Mouse (Mus musculus) neural tube, embryonic 12.5 days (tissue): ENCODE results near the gene Olfr718-ps1. TPM values are rescaled to one million over a fixed set of nuclear protein-coding genes. Genes with fewer than 3 reads are reported as not detected.
A peak's percentile ranks its signal among the peaks of the same experiment; 100 is the strongest.
"Not testable (repeated sequence)": the region's sequence is repeated elsewhere in the genome, so short reads cannot be mapped to it uniquely, and the experiment has no call there.

Experiments used
- ATAC-seq: fragments of 200-750 bp; cut with Nextera tagmentation; 2 replicates; pipeline ENCODE4 v1.8.0; 2017; ENCODE audit warnings: low read depth, mild to moderate bottlenecking, moderate TSS enrichment, moderate library complexity; ENCODE audit not compliant: low FRiP score
- H3K27ac ChIP-seq: fragments of 300-500 bp; sonication (generic); 2 replicates; pipeline ENCODE4 v1.5.1; 2016
- H3K27me3 ChIP-seq: fragments of 300-500 bp; sonication (generic); replicated peaks from 2 replicates; pipeline ENCODE4 v1.6.1; 2016; ENCODE audit warnings: mild to moderate bottlenecking
- H3K36me3 ChIP-seq: fragments of 300-500 bp; sonication (generic); 2 replicates; pipeline ENCODE4 v1.6.1; 2016; ENCODE audit warnings: mild to moderate bottlenecking
- H3K4me1 ChIP-seq: fragments of 300-500 bp; sonication (generic); 2 replicates; pipeline ENCODE4 v1.6.1; 2016
- H3K4me2 ChIP-seq: fragments of 300-500 bp; sonication (generic); replicated peaks from 2 replicates; pipeline ENCODE4 v1.6.1; 2016; ENCODE audit warnings: mild to moderate bottlenecking
- H3K4me3 ChIP-seq: fragments of 300-500 bp; sonication (generic); 2 replicates; pipeline ENCODE4 v1.5.1; 2016
- H3K9ac ChIP-seq: fragments of 300-500 bp; sonication (generic); 2 replicates; pipeline ENCODE4 v1.6.1; 2016; ENCODE audit warnings: mild to moderate bottlenecking
- H3K9me3 ChIP-seq: fragments of 300-500 bp; sonication (generic); 2 replicates; pipeline ENCODE4 v1.6.1; 2016; ENCODE audit warnings: mild to moderate bottlenecking
- WGBS: fragments of 180-500 bp; shearing (Covaris S2); methylation state at CpG from one replicate; pipeline ENCODE4 v1.1.7; 2016; 5-methylcytosine and 5-hydroxymethylcytosine counted together
- polyA plus RNA-seq: library from polyadenylated mRNA; unstranded; fragments of >200 nt; fragmentation: Nextera tagmentation; extraction: Ambion mirVana; gene quantifications from 2 replicates; pipeline ENCODE4 v1.2.1, GENCODE M21; 2016

Olfr718-ps1 gene
- not detected in 2 replicates for polyA plus RNA-seq

DNA sequence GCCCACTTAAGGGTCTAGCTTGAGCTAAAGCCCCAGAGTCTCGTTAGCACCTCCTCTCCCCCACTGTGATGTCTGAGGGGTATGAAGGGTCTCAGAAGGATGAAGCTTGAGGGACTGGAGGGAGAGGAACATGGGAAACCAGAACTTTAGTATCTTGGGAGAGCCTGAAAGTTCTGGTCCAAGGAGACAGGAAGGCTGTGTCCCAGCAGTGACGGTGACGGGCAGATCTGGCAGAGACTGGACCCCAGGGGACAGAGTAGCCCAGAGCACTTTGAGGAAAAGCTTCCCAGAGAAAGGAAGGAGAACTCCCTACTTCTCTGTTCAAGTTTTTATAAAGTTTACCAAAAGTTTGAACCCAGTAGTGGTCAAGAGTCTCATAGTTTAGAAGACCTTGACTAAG lies at the start of gene Olfr718-ps1:
Gene Olfr718-ps1 (minus strand): TSS at position 101 of the 400 bp plus-strand sequence.
- Histone ChIP-seq H3K9ac (no peak within 1 kb of the TSS), H3K4me2 (no peak within 1 kb of the TSS), H3K36me3 (no peaks in the 10 kb centered on the region), H3K27ac (no peak within 1 kb of the TSS), H3K4me3 (no peak within 1 kb of the TSS), H3K9me3 (peaks cover 10% of the 10 kb centered on the region), H3K4me1 (no peaks in the 10 kb centered on the region), H3K27me3 (no peaks in the 10 kb centered on the region)
- 72% methylated on average over 3 of the region's 3 CpGs for WGBS
- ATAC-seq: no peak

DNA sequence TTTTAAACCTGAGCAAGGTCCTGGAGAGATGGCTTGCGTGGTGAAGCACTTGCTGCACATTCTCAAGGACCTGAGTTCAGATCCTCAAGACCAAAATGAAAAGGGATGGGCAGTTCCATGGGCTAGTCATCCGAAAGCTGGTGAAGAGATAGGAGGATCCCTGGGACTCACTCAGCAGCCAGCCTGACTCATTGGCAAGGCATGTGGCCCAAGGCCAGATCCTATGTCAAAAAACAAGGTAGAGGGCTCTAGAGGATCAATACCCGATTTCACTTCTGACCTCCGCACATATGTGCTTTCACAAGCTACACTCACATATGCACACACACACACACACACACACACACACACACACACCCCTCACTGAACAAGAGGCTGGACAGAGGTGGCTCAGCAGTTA lies 49.1 kb upstream of the Olfr718-ps1 start:
- H3K27ac ChIP-seq: no peak overlapping the region
- no peak overlapping the region for H3K4me3 ChIP-seq
- 91% methylated on average over 4 of the region's 4 CpGs for WGBS
- no peak overlapping the region for H3K4me2 ChIP-seq
- ATAC-seq: no peak
- no peak overlapping the region for H3K9ac ChIP-seq
- H3K27me3 ChIP-seq: no peaks in the 10 kb centered on the region
- no peaks in the 10 kb centered on the region for H3K4me1 ChIP-seq
- H3K36me3 ChIP-seq: no peaks in the 10 kb centered on the region
- H3K9me3 ChIP-seq: no peaks in the 10 kb centered on the region

DNA sequence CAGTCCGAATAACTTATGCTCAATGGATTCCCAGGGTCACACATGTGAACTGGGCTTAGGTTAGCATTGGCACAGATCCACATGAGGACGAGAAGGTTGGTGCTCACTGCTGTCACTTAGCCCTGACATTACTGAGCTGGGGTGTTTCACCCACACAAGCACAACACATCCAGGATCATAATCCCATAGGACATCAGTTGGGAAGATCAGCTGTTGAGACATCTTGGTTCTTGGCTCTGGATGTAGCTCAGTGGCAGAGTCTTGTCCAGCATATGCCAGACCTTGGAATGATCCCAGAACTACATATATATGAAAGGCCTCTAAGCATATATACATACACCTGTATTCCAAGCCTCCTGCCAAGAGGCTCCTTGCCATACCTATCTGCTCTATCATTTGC lies 47.8 kb upstream of the Olfr718-ps1 start:
- no peak overlapping the region for H3K4me2 ChIP-seq
- H3K36me3 ChIP-seq: no peaks in the 10 kb centered on the region
- H3K4me3 ChIP-seq: no peak overlapping the region
- H3K27me3 ChIP-seq: no peaks in the 10 kb centered on the region
- no peak for ATAC-seq
- 87% methylated on average over 2 of the region's 2 CpGs for WGBS
- H3K4me1 ChIP-seq: no peaks in the 10 kb centered on the region
- H3K9ac ChIP-seq: no peak overlapping the region
- H3K27ac ChIP-seq: no peak overlapping the region
- no peaks in the 10 kb centered on the region for H3K9me3 ChIP-seq

DNA sequence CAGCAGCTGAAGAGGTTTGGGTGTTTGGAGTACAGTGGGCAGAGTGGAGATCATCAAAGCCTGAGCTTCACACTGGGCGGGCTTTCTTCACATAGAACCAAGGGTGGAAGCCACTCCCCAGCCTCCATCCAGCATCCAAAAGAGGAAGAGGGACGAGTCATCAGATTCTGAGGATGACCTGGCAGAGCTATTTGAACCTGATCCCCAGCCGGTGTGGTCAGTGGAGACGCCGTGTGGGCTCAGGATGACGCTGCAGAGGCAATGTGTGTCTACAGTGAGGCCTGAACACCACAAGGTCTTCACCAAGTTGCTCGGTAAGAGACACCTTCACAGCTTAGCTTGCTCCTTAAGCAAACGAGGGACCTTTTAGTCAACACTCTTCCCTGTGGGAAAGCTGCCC lies 47.4 kb upstream of the Olfr718-ps1 start:
- 72% methylated on average over 8 of the region's 8 CpGs for WGBS
- not testable (repeated sequence) for H3K9ac ChIP-seq, H3K27me3 ChIP-seq, H3K4me3 ChIP-seq, H3K27ac ChIP-seq, H3K9me3 ChIP-seq, H3K4me1 ChIP-seq, H3K36me3 ChIP-seq, H3K4me2 ChIP-seq, ATAC-seq

DNA sequence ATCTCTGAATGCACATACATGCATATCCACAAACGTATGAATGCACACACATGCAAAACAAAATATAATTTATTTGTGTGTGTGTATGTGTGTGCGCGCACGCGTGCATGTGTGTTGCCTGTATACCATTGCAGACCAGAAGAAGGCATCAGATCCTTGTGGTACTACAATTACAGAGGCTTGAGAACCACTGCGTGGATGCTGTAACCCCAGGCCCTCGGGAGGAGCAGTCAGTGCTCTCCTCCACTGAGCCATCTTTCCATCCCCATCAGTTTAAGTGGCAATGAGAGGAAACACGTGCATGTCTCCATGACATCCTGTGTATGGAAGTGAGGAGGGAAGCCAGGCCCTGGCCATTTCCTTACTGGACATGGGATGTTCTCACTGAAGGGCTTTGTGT lies 45.4 kb upstream of the Olfr718-ps1 start:
- Histone ChIP-seq H3K27me3 (no peaks in the 10 kb centered on the region), H3K4me3 (no peak overlapping the region), H3K9me3 (no peaks in the 10 kb centered on the region), H3K36me3 (no peaks in the 10 kb centered on the region), H3K4me1 (no peaks in the 10 kb centered on the region), H3K4me2 (no peak overlapping the region), H3K9ac (no peak overlapping the region), H3K27ac (no peak overlapping the region)
- WGBS: 90% methylated on average over 8 of the region's 8 CpGs
- no peak for ATAC-seq

DNA sequence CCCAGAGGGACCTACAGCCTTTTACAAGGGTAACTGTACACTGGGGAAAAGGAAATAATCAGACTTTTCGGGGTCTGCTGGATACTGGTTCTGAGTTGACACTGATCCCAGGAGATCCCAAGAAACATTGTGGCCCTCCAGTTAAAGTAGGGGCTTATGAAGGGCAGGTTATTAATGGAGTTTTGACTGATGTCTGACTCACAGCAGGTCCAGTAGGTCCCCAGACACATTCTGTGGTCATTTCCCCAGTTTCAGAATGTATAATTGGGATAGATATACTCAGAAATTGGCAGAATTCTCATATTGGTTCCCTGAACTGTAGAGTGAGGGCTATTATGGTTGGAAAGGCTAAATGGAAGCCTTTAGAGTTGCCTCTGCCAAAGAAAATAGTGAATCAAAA lies 40.6 kb upstream of the Olfr718-ps1 start:
- H3K4me1 ChIP-seq, ATAC-seq, H3K9me3 ChIP-seq, H3K4me3 ChIP-seq, H3K36me3 ChIP-seq, H3K9ac ChIP-seq, H3K27ac ChIP-seq, H3K27me3 ChIP-seq, H3K4me2 ChIP-seq: not testable (repeated sequence)
- WGBS: 95% methylated on average over 1 of the region's 1 CpGs

DNA sequence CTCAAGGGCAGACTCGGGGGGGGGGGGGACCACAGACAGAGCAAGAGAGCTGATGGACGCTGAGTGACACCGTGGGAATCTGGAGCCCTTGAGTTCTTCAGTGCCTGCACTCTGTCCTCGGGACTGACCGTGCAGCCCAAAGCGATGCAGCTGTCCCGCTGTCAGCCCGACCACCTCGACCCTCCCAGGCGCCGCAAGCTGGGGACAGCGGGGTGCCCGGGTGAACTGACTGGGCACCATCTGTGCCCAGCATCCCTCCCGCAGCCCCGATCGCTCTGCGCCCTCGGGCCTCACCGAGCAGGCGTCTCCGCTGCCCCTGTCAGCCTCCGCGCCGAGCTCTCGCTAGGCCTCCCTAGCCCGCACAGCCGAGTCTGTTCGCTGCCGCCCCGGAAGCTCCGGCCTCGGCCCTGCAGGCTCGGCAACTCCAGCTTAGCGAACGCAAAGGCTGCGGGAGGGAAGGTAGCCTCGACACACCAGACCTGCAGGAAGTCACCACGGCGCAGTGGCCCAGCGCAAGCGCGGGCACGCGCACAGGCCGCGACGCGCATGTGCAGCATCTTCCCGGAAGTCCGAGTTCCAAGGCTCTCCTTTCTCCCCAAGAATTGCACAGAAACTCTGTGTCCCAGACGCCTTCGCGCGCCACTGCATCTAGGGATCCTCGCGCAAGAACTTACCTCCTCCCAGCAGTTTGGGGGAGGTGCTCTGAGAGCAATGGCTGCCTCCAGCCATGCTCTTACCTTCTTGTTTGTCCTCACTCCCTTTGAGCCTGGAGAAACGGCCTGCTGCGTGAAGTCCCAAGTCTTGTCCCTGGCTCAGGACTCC lies 33.1 kb upstream of the Olfr718-ps1 start, which contains the start of the genes Rbak and Spdye4b:
Gene Rbak (minus strand): TSS at position 521 of the 822 bp plus-strand sequence.
Gene Spdye4b (plus strand): TSS at position 763 of the 822 bp plus-strand sequence.
- H3K9me3 ChIP-seq: peaks cover 5% of the 10 kb centered on the region; the same call in 1 of the 2 replicates
- H3K4me3 ChIP-seq: peak within 1 kb of the TSS; percentile 78
- peaks cover 31% of the 10 kb centered on the region for H3K36me3 ChIP-seq
- peak; percentile 95 for ATAC-seq
- H3K9ac ChIP-seq: peak within 1 kb of the TSS; percentile 89
- peaks cover 10% of the 10 kb centered on the region for H3K4me1 ChIP-seq
- WGBS: 1% methylated on average over 58 of the region's 58 CpGs
- peak within 1 kb of the TSS; percentile 87 for H3K4me2 ChIP-seq
- H3K27ac ChIP-seq: peak within 1 kb of the TSS; percentile 84
- no peaks in the 10 kb centered on the region for H3K27me3 ChIP-seq

DNA sequence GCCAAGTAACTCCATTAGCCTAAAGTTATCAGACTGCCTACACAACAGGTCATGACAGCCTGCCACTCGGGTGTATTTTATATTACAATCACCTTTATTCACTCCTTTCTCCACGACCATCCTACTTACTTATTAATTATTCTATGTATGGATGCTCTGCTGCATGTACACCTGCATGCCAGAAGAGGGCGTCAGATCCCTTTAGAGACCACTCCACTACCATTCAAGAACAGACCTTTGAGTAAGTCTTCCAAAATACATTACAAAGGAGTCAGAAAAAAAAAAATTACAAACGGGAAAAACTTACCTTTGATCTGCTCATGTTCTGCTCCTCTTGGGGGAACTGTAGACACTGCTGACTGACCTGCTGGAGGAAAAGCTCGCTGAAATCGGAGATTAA lies 31.8 kb upstream of the Olfr718-ps1 start:
- Histone ChIP-seq H3K4me2 (peak overlapping the region; percentile 87), H3K9ac (0 out of 2 replicates have a peak overlapping the region, but pooled peaks have one; percentile 0)
- 41% methylated on average over 6 of the region's 6 CpGs for WGBS

DNA sequence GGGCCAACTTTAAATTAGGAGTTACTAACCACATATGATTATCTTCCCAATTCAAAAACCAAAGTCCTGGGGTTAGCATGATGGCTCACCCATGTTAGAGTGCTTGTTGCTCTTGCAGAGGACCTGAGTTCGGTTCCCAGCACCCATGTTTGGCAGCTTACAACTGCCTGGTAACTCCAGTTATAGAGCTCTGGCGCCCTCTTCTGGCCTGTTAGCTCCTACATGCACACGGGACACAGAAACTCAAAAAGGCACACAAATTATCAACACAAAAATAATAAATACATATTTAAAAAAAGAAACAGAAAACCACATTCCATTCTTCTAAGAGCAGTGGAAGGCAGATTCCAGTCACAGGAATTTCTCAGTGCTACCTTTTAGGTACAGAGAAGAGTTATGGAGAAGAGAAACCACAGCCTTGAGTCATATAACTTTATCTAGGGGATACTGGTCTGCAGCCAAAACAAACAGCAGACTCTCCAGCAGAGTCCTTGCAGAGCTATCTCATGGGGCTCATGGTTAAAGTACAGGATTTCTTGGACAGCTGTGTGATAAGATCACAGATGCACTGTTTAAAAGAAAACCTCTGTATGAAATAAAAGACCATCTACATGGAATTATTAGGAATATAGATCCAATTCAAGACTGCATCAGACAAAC lies 30.3 kb upstream of the Olfr718-ps1 start:
- Histone ChIP-seq H3K4me3 (no peak overlapping the region), H3K36me3 (peaks cover 58% of the 10 kb centered on the region), H3K4me2 (no peak overlapping the region), H3K27ac (no peak overlapping the region), H3K4me1 (peaks cover 10% of the 10 kb centered on the region), H3K9ac (no peak overlapping the region), H3K9me3 (peaks cover 14% of the 10 kb centered on the region; the same call in 1 of the 2 replicates), H3K27me3 (no peaks in the 10 kb centered on the region)
- WGBS: 84% methylated on average over 3 of the region's 3 CpGs
- no peak for ATAC-seq

More for the DNA sequence above, 31.8 kb upstream of the Olfr718-ps1 start:
- Histone ChIP-seq H3K4me3 (no peak overlapping the region), H3K27ac (no peak overlapping the region), H3K9me3 (peaks cover 5% of the 10 kb centered on the region; the same call in 1 of the 2 replicates), H3K36me3 (peaks cover 43% of the 10 kb centered on the region), H3K4me1 (peaks cover 10% of the 10 kb centered on the region), H3K27me3 (no peaks in the 10 kb centered on the region)
- no peak for ATAC-seq

DNA sequence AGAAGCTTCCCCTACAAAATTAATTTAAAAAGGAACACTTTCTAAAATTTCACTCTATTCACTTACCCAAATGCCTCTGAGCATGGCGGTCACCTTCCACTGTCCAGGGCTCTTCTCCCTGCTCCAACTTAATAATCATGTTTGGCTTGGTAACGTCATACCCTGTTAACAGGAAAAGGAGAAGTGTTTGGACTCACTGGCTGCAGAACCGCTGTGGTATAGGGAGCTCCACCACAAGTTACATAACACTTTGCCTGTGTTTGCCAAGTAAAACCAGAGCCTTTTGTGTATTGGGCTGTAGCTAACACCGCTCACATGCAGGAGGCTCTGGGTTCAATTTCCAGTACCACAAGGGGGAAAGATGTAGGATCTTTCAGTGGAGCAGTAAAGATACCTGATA lies 28.6 kb upstream of the Olfr718-ps1 start:
- no peak overlapping the region for H3K4me2 ChIP-seq
- H3K9me3 ChIP-seq: peaks cover 14% of the 10 kb centered on the region; the same call in 1 of the 2 replicates
- peaks cover 75% of the 10 kb centered on the region for H3K36me3 ChIP-seq
- ATAC-seq: no peak
- no peak overlapping the region for H3K4me3 ChIP-seq
- WGBS: 90% methylated on average over 4 of the region's 4 CpGs
- H3K27ac ChIP-seq: no peak overlapping the region
- peaks cover 10% of the 10 kb centered on the region for H3K4me1 ChIP-seq
- H3K27me3 ChIP-seq: no peaks in the 10 kb centered on the region
- no peak overlapping the region for H3K9ac ChIP-seq

DNA sequence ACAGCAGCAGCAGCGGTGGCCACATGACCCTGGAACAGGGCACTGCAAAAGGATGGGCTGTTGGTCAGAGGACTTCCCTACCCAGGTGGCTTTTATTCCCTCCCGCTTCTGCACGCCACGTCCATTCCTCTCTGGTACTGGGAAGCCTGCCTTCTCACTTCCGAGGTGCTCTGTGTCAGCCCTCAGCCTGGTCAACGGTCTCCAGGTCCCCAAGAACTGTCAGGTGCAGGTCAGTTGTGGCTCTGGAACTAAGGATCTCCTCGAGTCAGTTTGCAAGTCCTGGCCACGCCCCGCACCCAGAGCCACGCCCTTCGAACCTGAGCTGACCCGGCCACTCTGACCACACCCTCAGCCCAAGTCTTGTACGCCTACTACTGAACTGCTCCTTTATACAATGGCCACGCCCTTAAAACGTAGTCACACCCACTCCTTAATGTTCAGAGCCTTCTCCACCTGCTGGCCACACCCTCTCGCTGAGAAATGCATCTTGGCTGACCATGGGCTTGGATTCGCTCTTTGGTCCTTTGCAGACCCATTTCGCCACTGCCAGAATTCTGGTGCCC lies 18.2 kb upstream of the Olfr718-ps1 start:
- Histone ChIP-seq H3K9ac (no peak overlapping the region), H3K27ac (no peak overlapping the region)
- no peak for ATAC-seq

DNA sequence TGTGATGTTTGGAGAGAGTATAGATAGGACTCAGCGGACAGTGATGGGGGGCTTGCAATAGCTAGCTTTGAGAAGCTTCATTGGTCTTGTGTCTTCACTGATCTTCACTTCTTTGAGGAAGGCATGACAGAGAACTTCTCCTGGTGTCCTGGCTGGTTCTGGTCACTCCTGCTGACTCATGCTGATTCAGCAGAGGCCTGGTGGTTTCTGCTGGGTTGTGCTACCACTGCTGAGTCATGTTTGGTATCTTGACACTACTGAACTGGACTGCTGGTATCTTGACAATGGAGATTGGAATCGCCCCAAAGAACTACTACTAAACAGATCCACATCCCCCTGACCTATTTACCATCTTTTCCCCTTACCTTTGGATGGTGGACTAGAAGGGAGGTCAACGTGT lies 8.2 kb upstream of the Olfr718-ps1 start:
- WGBS: 88% methylated on average over 3 of the region's 3 CpGs
- Histone ChIP-seq H3K9ac (no peak overlapping the region), H3K4me1 (0 out of 2 replicates have a peak, but pooled peaks cover 3% of the 10 kb centered on the region), H3K27ac (no peak overlapping the region), H3K4me3 (no peak overlapping the region), H3K36me3 (no peaks in the 10 kb centered on the region), H3K4me2 (no peak overlapping the region), H3K9me3 (peaks cover 8% of the 10 kb centered on the region), H3K27me3 (peaks cover 42% of the 10 kb centered on the region)
- no peak for ATAC-seq

More for the DNA sequence above, 18.2 kb upstream of the Olfr718-ps1 start:
- H3K4me1 ChIP-seq: no peaks in the 10 kb centered on the region
- H3K36me3 ChIP-seq: no peaks in the 10 kb centered on the region
- no peak overlapping the region for H3K4me3 ChIP-seq
- H3K4me2 ChIP-seq: peak overlapping the region; percentile 22; the same call in 1 of the 2 replicates
- 12% methylated on average over 18 of the region's 18 CpGs for WGBS
- no peaks in the 10 kb centered on the region for H3K9me3 ChIP-seq
- H3K27me3 ChIP-seq: no peaks in the 10 kb centered on the region
